Mouse (Mus musculus): Measurements from ENCODE around the gene Afap1. TPM values are rescaled to one million over a fixed set of nuclear protein-coding genes. Genes with fewer than 3 reads are reported as not detected.
A peak's percentile ranks its signal among the peaks of the same experiment; 100 is the strongest.

The Afap1 gene
- polyA plus RNA-seq, 1 experiment: 12.4 TPM

GRCm38 (mm10) chr5:35950504-35950903, 57.4 kb downstream of the Afap1 start:
- no peaks in the 10 kb centered on the region for H3K79me2 ChIP-seq (ENCODE audit: control insufficient read depth, insufficient read depth)
- no peak overlapping the region for H3K4me3 ChIP-seq
- no peak overlapping the region for H3K4me2 ChIP-seq (ENCODE audit: low read depth)
- no peak overlapping the region for H3ac ChIP-seq (ENCODE audit: control insufficient read depth, insufficient read length)
- H3K36me3 ChIP-seq (ENCODE audit: control insufficient read depth, insufficient read depth): peaks cover 39% of the 10 kb centered on the region
- peak in 2 of 3 experiments; percentile 51 to 62 for TF ChIP-seq MYOD1 (IDR thresholded peaks at IDR 0.05; ENCODE audit: control insufficient read depth in 1 of 3, insufficient read length in 2 of 3, low read depth in 2 of 3)
- peak in 1 of 3 experiments; percentile 57 for TF ChIP-seq MYOG (IDR thresholded peaks at IDR 0.05; ENCODE audit: control insufficient read depth in 1 of 3, insufficient read depth in 1 of 3, insufficient read length in 2 of 3, low read depth in 2 of 3)
- no peak for TF ChIP-seq REST (IDR thresholded peaks at IDR 0.05; ENCODE audit: insufficient read depth, insufficient read length)
- no peak for TF ChIP-seq E2F4 (IDR thresholded peaks at IDR 0.05; ENCODE audit: insufficient read depth)
- no peaks in the 10 kb centered on the region for H3K27me3 ChIP-seq (ENCODE audit: control insufficient read depth, insufficient read depth, insufficient read length)

DNA sequence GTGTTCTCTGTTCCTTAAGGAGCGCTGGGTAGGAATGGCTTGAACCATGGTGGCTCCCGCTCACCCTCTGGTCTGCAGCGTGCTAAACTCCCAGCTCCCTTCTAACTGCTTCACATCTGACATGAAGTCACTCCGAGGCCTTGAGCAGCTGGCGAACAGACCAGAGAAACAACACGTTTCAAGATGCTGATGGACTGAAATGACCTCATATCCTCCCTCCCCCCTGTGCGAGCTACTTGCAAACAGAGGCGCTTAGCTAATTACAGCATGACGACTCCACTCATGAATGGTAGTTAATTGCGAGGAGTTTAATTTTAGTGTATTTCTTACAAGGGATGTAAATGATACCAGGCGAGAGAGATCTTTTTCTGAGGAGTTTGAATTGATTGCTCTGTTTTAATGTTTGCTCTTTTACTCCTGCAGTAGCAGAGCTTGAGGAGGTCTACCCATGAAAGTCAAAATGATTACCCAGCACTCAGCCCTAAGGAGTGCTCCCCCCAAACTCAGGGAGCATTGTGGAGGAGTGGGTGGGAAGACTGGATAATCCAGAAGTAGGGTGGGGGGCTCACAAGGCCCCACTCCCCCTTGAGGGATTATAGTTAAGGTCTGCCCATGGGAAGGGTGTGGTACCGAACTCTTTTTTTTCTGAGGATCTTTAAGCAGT, 61.1 kb downstream of the Afap1 start:
- Histone ChIP-seq H3K4me2 (ENCODE audit: low read depth) (no peak overlapping the region), H3K79me2 (ENCODE audit: control insufficient read depth, insufficient read depth) (no peaks in the 10 kb centered on the region), H3K4me3 (no peak overlapping the region), H3K27me3 (ENCODE audit: control insufficient read depth, insufficient read depth, insufficient read length) (no peaks in the 10 kb centered on the region), H3ac (ENCODE audit: control insufficient read depth, insufficient read length) (no peak overlapping the region), H3K36me3 (ENCODE audit: control insufficient read depth, insufficient read depth) (peaks cover 47% of the 10 kb centered on the region)
- TF ChIP-seq POLR2AphosphoS2 (IDR thresholded peaks at IDR 0.05; ENCODE audit: insufficient read length, low read depth) (no peak), USF1 (IDR thresholded peaks at IDR 0.05; ENCODE audit: low read depth) (no peak), TCF12 (IDR thresholded peaks at IDR 0.05; ENCODE audit: insufficient read depth, poor library complexity, severe bottlenecking) (no peak), SRF (IDR thresholded peaks at IDR 0.05; ENCODE audit: control insufficient read depth, insufficient read length, low read depth) (no peak), REST (IDR thresholded peaks at IDR 0.05; ENCODE audit: insufficient read depth, insufficient read length) (no peak)

DNA sequence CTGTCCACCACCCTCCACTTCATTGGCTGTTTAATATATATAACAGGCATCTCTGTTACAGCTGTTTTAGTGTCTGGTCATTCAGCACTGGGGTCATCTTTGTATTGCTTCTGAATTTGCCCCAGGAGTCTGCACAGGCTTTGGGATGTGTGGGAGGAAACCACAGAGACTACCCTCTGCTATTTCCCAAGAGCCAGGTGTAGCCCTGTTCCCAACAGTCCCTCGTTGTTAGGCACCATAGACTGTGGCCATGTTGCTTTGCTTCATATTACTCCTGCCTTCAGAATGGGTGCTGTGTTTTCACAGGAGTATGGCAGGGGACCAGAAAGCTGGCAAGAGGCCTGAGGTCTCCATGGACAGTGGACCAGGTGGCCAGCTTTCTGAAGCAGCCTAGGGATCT, 63.1 kb downstream of the Afap1 start:
- Histone ChIP-seq H3K4me2 (ENCODE audit: low read depth) (no peak overlapping the region), H3K4me3 (no peak overlapping the region), H3K79me2 (ENCODE audit: control insufficient read depth, insufficient read depth) (no peaks in the 10 kb centered on the region), H3K36me3 (ENCODE audit: control insufficient read depth, insufficient read depth) (peaks cover 38% of the 10 kb centered on the region), H3K27me3 (ENCODE audit: control insufficient read depth, insufficient read depth, insufficient read length) (no peaks in the 10 kb centered on the region), H3ac (ENCODE audit: control insufficient read depth, insufficient read length) (no peak overlapping the region)
- TF ChIP-seq MYOG (IDR thresholded peaks at IDR 0.05; ENCODE audit: control insufficient read depth in 1 of 3, insufficient read depth in 1 of 3, insufficient read length in 2 of 3, low read depth in 2 of 3): no peak
- TF ChIP-seq TCF12 (IDR thresholded peaks at IDR 0.05; ENCODE audit: insufficient read depth, poor library complexity, severe bottlenecking): no peak
- no peak for TF ChIP-seq USF1 (IDR thresholded peaks at IDR 0.05; ENCODE audit: low read depth)
- peak in 2 of 3 experiments; percentile 55 to 59 for TF ChIP-seq MYOD1 (IDR thresholded peaks at IDR 0.05; ENCODE audit: control insufficient read depth in 1 of 3, insufficient read length in 2 of 3, low read depth in 2 of 3)

- H3K4me3 ChIP-seq: no peak overlapping the region
- no peak overlapping the region for H3K4me2 ChIP-seq (ENCODE audit: low read depth)
- no peaks in the 10 kb centered on the region for H3K79me2 ChIP-seq (ENCODE audit: control insufficient read depth, insufficient read depth)
- H3K27me3 ChIP-seq (ENCODE audit: control insufficient read depth, insufficient read depth, insufficient read length): no peaks in the 10 kb centered on the region
- H3ac ChIP-seq (ENCODE audit: control insufficient read depth, insufficient read length): no peak overlapping the region
- peaks cover 37% of the 10 kb centered on the region for H3K36me3 ChIP-seq (ENCODE audit: control insufficient read depth, insufficient read depth)
- TF ChIP-seq MAX (IDR thresholded peaks at IDR 0.05; ENCODE audit: low read depth) (no peak), E2F4 (IDR thresholded peaks at IDR 0.05; ENCODE audit: insufficient read depth) (no peak), POLR2A (IDR thresholded peaks at IDR 0.05; ENCODE audit: insufficient read length, low read depth) (no peak), CEBPB (IDR thresholded peaks at IDR 0.05; ENCODE audit: insufficient read depth, poor library complexity, severe bottlenecking) (no peak), TCF3 (IDR thresholded peaks at IDR 0.05; ENCODE audit: insufficient read length, low read depth) (no peak), MYOG (IDR thresholded peaks at IDR 0.05; ENCODE audit: control insufficient read depth in 1 of 3, insufficient read depth in 1 of 3, insufficient read length in 2 of 3, low read depth in 2 of 3) (no peak), POLR2AphosphoS2 (IDR thresholded peaks at IDR 0.05; ENCODE audit: insufficient read length, low read depth) (no peak), SRF (IDR thresholded peaks at IDR 0.05; ENCODE audit: control insufficient read depth, insufficient read length, low read depth) (no peak), MYOD1 (IDR thresholded peaks at IDR 0.05; ENCODE audit: control insufficient read depth in 1 of 3, insufficient read length in 2 of 3, low read depth in 2 of 3) (no peak), USF1 (IDR thresholded peaks at IDR 0.05; ENCODE audit: low read depth) (no peak), REST (IDR thresholded peaks at IDR 0.05; ENCODE audit: insufficient read depth, insufficient read length) (no peak)
These were observed 65.6 kb downstream of the Afap1 start for GRCm38 (mm10) chr5:35958681-35959080.

DNA sequence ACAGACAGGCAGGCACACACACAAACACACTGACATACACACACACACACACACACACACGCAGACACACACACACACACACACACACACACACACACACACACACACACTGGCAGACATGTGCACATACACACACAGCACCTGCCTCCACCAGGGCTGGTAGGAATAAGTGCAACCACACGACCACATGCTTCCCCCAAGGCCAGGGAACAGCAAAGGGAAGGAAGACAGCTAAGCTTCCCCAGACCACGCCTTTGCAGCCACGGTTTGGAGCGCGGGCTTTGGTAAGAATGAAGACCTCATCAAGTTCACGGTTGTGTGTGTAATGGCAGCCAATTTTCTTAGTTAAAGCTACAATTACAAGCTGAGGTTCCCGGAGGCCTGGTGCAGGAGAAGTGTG, 67.0 kb downstream of the Afap1 start:
- Histone ChIP-seq H3K4me2 (ENCODE audit: low read depth) (no peak overlapping the region), H3K27me3 (ENCODE audit: control insufficient read depth, insufficient read depth, insufficient read length) (no peaks in the 10 kb centered on the region), H3K4me3 (no peak overlapping the region), H3K36me3 (ENCODE audit: control insufficient read depth, insufficient read depth) (peaks cover 42% of the 10 kb centered on the region), H3K79me2 (ENCODE audit: control insufficient read depth, insufficient read depth) (no peaks in the 10 kb centered on the region), H3ac (ENCODE audit: control insufficient read depth, insufficient read length) (no peak overlapping the region)
- TF ChIP-seq MYOG (IDR thresholded peaks at IDR 0.05; ENCODE audit: control insufficient read depth in 1 of 3, insufficient read depth in 1 of 3, insufficient read length in 2 of 3, low read depth in 2 of 3) (peak in 2 of 3 experiments; percentile 64 to 72), MYOD1 (IDR thresholded peaks at IDR 0.05; ENCODE audit: control insufficient read depth in 1 of 3, insufficient read length in 2 of 3, low read depth in 2 of 3) (peak in 1 of 3 experiments; percentile 69), TCF3 (IDR thresholded peaks at IDR 0.05; ENCODE audit: insufficient read length, low read depth) (no peak), MAX (IDR thresholded peaks at IDR 0.05; ENCODE audit: low read depth) (no peak)
